Comparison of ENCODE assay signal across 8 mouse cellular contexts in the genomic region with DNA sequence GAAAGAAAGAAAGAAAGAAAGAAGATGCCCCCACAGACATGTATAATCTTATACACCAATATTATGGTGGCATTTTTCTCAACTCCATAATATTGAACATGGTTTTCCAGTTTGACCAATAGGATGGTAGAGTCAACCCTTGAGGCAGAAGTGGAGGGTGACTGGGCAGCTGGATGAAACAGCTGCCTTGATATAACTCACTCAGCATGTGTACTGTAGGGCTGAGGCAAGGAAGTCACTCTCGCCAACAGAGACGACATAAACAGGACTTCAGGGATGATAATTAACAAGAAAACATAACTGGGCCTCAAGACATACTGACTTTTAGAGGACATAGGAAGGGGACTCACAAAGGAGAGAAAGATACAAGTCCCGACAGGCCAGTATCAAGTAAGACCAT. TPM values are rescaled to one million over a fixed set of nuclear protein-coding genes. Genes with fewer than 3 reads are reported as not detected.
DNase-seq lines count a peak whose midpoint lies in the region; ATAC-seq and TF ChIP-seq lines count a peak whose summit lies in the region.

No protein-coding gene starts in this region.

- DNase-seq in heart, adult 11 months: no peak
- DNase-seq in CH12.LX (ENCODE audit: extremely low read depth): peak; percentile 15
- no peak for DNase-seq in retina, embryonic 14.5 days (ENCODE audit: low spot score)
- no peak for DNase-seq in cerebellum, postnatal 14 days
- DNase-seq in B cell, adult 2 months: no peak

- H3K27me3 ChIP-seq in heart, embryonic 12.5 days (replicated peaks): no peaks in the 10 kb centered on the region
- no peaks in the 10 kb centered on the region for H3K27me3 ChIP-seq in CH12.LX (replicated peaks)
- H3K27me3 ChIP-seq in forebrain, embryonic 13.5 days: no peaks in the 10 kb centered on the region
- H3K27me3 ChIP-seq in liver, embryonic 15.5 days: no peaks in the 10 kb centered on the region

- H3K36me3 ChIP-seq in heart, embryonic 12.5 days: peaks cover 40% of the 10 kb centered on the region
- H3K36me3 ChIP-seq in CH12.LX (replicated peaks in 1 of 2; ENCODE audit: control insufficient read depth in 1 of 2, insufficient read depth in 1 of 2, low read length in 1 of 2): peaks cover 32 to 47% of the 10 kb centered on the region in 2 experiments
- H3K36me3 ChIP-seq in forebrain, embryonic 13.5 days (ENCODE audit: poor library complexity, severe bottlenecking): peaks cover 40% of the 10 kb centered on the region
- peaks cover 31% of the 10 kb centered on the region for H3K36me3 ChIP-seq in liver, embryonic 15.5 days (replicated peaks)

- peaks cover 35% of the 10 kb centered on the region for H3K79me2 ChIP-seq in CH12.LX (replicated peaks; ENCODE audit: control insufficient read depth, extremely low read depth, insufficient read depth, poor library complexity, severe bottlenecking)

- no peak for TF ChIP-seq POLR2A in CH12.LX (IDR thresholded peaks at IDR 0.05; ENCODE audit: low read depth, low read length)

- no peak for TF ChIP-seq EP300 in CH12.LX (IDR thresholded peaks at IDR 0.05; ENCODE audit: low read length)

- H3K9me3 ChIP-seq in heart, embryonic 12.5 days (replicated peaks): no peaks in the 10 kb centered on the region
- H3K9me3 ChIP-seq in CH12.LX (replicated peaks; ENCODE audit: low read length): no peaks in the 10 kb centered on the region
- H3K9me3 ChIP-seq in forebrain, embryonic 13.5 days (replicated peaks): no peaks in the 10 kb centered on the region
- no peaks in the 10 kb centered on the region for H3K9me3 ChIP-seq in liver, embryonic 15.5 days (replicated peaks)

- 19% methylated on average over 3 of the region's 3 CpGs for WGBS in heart, embryonic 12.5 days
- WGBS in forebrain, embryonic 13.5 days: 21% methylated on average over 3 of the region's 3 CpGs
- 9% methylated on average over 3 of the region's 3 CpGs for WGBS in liver, embryonic 15.5 days (ENCODE audit: insufficient replicate concordance)

- H3K4me2 ChIP-seq in heart, embryonic 12.5 days: peak overlapping the region; percentile 78
- peak overlapping the region; percentile 92 for H3K4me2 ChIP-seq in CH12.LX (ENCODE audit: insufficient read depth, low read depth, poor library complexity, severe bottlenecking)
- H3K4me2 ChIP-seq in forebrain, embryonic 13.5 days: peak overlapping the region; percentile 79
- H3K4me2 ChIP-seq in liver, embryonic 15.5 days: peak overlapping the region; percentile 90

- peaks cover 34% of the 10 kb centered on the region for H3K4me1 ChIP-seq in heart, embryonic 12.5 days (replicated peaks)
- H3K4me1 ChIP-seq in CH12.LX (ENCODE audit: control insufficient read depth in 1 of 2, insufficient read depth in 2 of 2): peaks cover 3 to 48% of the 10 kb centered on the region in 2 experiments; a peak in 2 of 4 replicates
- H3K4me1 ChIP-seq in forebrain, embryonic 13.5 days: peaks cover 27% of the 10 kb centered on the region
- peaks cover 38% of the 10 kb centered on the region for H3K4me1 ChIP-seq in liver, embryonic 15.5 days (replicated peaks)

- no peak for TF ChIP-seq RAD21 in CH12.LX (IDR thresholded peaks at IDR 0.05; ENCODE audit: low read depth, low read length)

- peak overlapping the region; percentile 76 for H3K9ac ChIP-seq in heart, embryonic 12.5 days
- H3K9ac ChIP-seq in CH12.LX (ENCODE audit: insufficient read depth, low read depth): peak overlapping the region; percentile 82
- H3K9ac ChIP-seq in forebrain, embryonic 13.5 days: peak overlapping the region; percentile 79
- peak overlapping the region; percentile 69 for H3K9ac ChIP-seq in liver, embryonic 15.5 days

- TF ChIP-seq CTCF in CH12.LX (conservative IDR thresholded peaks at IDR 0.05 in 1 of 2, IDR thresholded peaks at IDR 0.05 in 1 of 2; ENCODE audit: low read depth in 2 of 2, low read length in 2 of 2): no peak

- in situ Hi-C loops in CH12.LX (cut with MboI; ENCODE audit: low pct_ligation_motif_present, low pct_unique_long_range_greater_than_20kb, low sequenced_read_pairs): loop anchor here (10.0 kb wide), 1 partner anchor 140 kb away; a partner anchor contains a TSS

- peak overlapping the region; percentile 82 for H3K4me3 ChIP-seq in heart, embryonic 12.5 days
- H3K4me3 ChIP-seq in CH12.LX (replicated peaks in 1 of 3; ENCODE audit: low read depth in 2 of 3, low read length in 2 of 3, poor library complexity in 1 of 3): peak overlapping the region; percentile 94 to 97 (median 94)
- H3K4me3 ChIP-seq in forebrain, embryonic 13.5 days: peak overlapping the region; percentile 87
- peak overlapping the region; percentile 81 for H3K4me3 ChIP-seq in liver, embryonic 15.5 days (replicated peaks)

- ATAC-seq in heart, embryonic 12.5 days (ENCODE audit: insufficient number of reproducible peaks, low FRiP score): no peak
- ATAC-seq in forebrain, embryonic 13.5 days: no peak
- no peak for ATAC-seq in liver, embryonic 15.5 days (ENCODE audit: insufficient read depth)

- dilution Hi-C loops in CH12.LX (cut with MboI; ENCODE audit: extremely low pct_ligation_motif_present, extremely low pct_unique_long_range_greater_than_20kb, low sequenced_read_pairs): no loop called here

- H3K27ac ChIP-seq in heart, embryonic 12.5 days (ENCODE audit: poor library complexity, severe bottlenecking): no peak overlapping the region
- no peak overlapping the region for H3K27ac ChIP-seq in CH12.LX (ENCODE audit: insufficient read depth, low read depth)
- no peak overlapping the region for H3K27ac ChIP-seq in forebrain, embryonic 13.5 days
- H3K27ac ChIP-seq in liver, embryonic 15.5 days (replicated peaks): no peak overlapping the region

TF ChIP-seq in CH12.LX, 34 proteins besides CTCF, POLR2A, EP300 and RAD21:
- TF ChIP-seq TCF12 (IDR thresholded peaks at IDR 0.05; ENCODE audit: low read depth, low read length) (no peak), CHD1 (IDR thresholded peaks at IDR 0.05; ENCODE audit: low read depth, low read length) (no peak), MAX (IDR thresholded peaks at IDR 0.05; ENCODE audit: low read length) (0 out of 2 replicates have a peak, but pooled peaks have one; percentile 37), ZKSCAN1 (IDR thresholded peaks at IDR 0.05; ENCODE audit: borderline replicate concordance, low read depth, low read length) (no peak), ELF1 (IDR thresholded peaks at IDR 0.05; ENCODE audit: low read depth, low read length) (no peak), MAFK (IDR thresholded peaks at IDR 0.05; ENCODE audit: insufficient replicate concordance, low read length) (no peak), ZNF384 (IDR thresholded peaks at IDR 0.05; ENCODE audit: low read depth, low read length) (no peak)

RNA-seq across cellular contexts. Expression of a gene that starts 0.9 kb away (rescaled TPM):
- polyA plus RNA-seq in heart, embryonic 12.5 days (2016; fragmentation: Nextera tagmentation; extraction: Ambion mirVana): 1.1 and 1.5 TPM in 2 replicates
- total RNA-seq in CH12.LX (2012; rRNA removed) (0.63 and 0.68 TPM in 2 replicates), CH12.LX (2014; rRNA removed) (0.45 and 0.62 TPM in 2 replicates)
- polyA plus RNA-seq in CH12.LX (2012; ENCODE audit: insufficient read length, low read depth): 0.39 and 0.42 TPM in 2 replicates
- polyA plus RNA-seq in forebrain, embryonic 13.5 days (2015; fragmentation: Nextera tagmentation; extraction: Ambion mirVana): 3.1 and 3.2 TPM in 2 replicates
- 0.20 and 0.22 TPM in 2 replicates for polyA plus RNA-seq in liver, embryonic 15.5 days (2015; fragmentation: Nextera tagmentation; extraction: Ambion mirVana)

RNA-seq across cellular contexts. Expression of a gene that starts 1.4 kb away (rescaled TPM):
- 63.5 and 65.6 TPM in 2 replicates for polyA plus RNA-seq in heart, embryonic 12.5 days (2016; fragmentation: Nextera tagmentation; extraction: Ambion mirVana)
- 28.1 and 41.6 TPM in 2 replicates for total RNA-seq in CH12.LX (2012; rRNA removed)
- 35.0 and 37.5 TPM in 2 replicates for total RNA-seq in CH12.LX (2014; rRNA removed)
- polyA plus RNA-seq in CH12.LX (2012; ENCODE audit: insufficient read length, low read depth): 60.8 and 60.9 TPM in 2 replicates
- polyA plus RNA-seq in forebrain, embryonic 13.5 days (2015; fragmentation: Nextera tagmentation; extraction: Ambion mirVana): 123 and 133 TPM in 2 replicates
- polyA plus RNA-seq in liver, embryonic 15.5 days (2015; fragmentation: Nextera tagmentation; extraction: Ambion mirVana): 21.2 and 26.0 TPM in 2 replicates
